Mouse (Mus musculus) embryo, embryonic 11.5 days (tissue): ENCODE results near the gene Slc6a16.
"Not testable (repeated sequence)": the region's sequence is repeated elsewhere in the genome, so short reads cannot be mapped to it uniquely, and the experiment has no call there.

Source experiments
- DNase-seq: peaks from one replicate; pipeline ENCODE4 v3.0.0-alpha.2; 2012; ENCODE audit warnings: low read depth, low spot score

The Slc6a16 gene

DNA sequence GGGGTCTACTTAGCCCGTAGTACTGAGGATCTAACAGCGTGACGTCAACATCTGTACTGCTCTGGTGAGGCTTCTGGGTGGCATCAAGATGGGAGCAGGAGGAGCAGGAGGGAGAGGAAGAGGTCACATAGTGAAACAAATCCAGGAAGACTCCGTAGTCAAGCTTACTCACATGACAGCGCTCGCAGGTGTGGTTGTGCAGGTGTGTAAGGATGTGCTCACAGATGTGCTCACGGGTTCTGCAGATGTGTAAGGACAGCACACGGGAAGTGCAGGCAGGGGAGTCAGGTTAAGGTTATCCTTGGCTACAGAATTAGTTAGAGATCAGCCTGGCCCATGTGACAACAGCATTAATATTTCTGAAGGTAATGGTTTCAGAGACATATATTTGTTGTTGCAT, 12.9 kb downstream of the Slc6a16 start:
- DNase-seq, result no peak

DNA sequence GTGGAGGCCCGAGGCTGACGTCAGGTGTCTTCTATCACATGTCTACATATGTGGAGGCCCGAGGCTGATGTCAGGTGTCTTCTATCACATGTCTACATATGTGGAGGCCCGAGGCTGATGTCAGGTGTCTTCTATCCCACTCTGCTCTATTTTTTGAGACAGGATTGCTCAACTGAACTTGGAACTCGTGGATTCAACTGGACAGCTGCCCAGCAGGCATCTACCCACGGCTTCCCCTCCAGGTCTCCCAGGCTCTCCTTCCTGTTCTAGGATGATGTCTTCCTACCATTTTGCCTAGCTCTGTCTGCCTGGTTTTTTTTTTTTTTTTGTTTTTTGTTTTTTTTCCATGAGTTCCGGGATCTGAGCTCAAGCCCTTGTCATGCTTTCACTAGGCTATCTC, 14.9 kb downstream of the Slc6a16 start:
- DNase-seq, result not testable (repeated sequence)

DNA sequence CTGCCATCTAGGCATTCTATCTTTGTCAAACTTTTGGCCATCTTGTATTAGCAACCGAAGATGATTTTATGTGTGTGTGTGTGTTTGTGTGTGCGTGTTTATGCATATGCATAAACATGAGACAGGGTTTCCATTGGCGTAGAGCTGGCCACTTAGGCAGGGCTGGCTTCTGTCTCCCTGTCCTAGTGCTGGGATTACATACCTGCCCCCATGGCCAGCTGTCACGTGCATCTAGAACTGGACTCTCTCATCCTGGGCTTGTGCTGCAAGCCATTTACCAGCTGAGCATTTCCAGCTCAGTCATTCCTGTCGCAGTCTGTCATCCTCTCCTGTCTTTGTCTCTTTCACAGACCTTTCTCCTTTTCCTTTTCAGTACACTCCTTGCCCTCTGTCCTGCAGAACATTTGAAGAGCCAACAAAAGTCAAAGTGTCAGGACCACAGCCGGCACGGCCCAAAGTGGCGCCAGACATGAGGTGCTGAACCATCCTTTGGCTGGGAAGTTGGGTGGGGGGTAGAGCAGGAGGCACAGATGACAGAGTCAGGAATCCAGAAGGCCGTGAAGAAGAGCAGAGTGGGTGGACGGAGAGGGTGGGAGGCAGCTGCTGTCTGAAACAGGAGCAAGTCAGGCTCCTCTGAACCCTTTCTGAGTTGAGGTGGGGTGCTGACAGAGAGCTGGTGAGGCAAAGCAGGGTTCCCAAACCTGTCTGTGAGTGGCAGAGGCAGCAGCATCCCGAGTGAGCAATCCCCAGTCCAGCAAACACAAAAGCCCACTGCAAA, 16.4 kb downstream of the Slc6a16 start:
- no peak for DNase-seq

DNA sequence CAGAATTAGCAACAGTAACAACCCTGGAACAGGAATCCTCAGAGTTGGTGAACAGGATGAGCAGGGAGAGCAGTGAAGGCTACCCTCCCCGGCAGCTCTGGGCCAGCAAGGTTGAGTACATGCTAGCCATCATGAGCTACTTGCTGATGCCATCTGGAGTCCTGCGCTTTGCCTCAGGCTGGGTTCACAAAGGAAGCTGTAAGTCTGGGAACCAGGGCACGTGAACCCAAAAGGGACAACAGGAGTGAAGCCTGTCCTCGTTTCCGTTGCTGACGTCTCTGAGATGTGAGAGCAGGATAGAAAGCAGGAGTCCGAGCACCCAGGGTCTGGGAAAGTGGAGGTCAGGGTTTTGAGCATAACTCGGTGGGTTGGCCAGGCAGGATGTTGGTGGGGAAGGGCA, 18.4 kb downstream of the Slc6a16 start:
- no peak for DNase-seq

DNA sequence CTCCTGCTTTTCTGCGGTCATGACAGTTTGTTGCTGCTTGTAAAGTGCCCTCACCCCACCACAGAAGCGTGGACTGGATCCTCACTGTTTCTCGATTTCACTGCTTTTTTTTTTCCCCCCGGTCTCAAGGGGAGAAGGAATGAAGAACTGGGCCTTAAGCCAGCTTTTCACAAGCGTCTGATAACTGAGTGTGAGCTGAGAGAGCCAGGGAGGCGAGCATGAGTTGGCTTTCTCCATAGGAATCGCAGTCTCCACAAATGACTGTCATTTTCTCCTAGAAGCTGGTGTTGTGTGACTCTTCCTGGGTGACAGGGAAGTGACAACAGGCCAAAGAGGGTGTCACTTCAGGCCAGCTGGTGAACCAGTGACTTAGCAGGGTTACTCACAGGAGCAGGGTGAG, 21.4 kb downstream of the Slc6a16 start:
- no peak for DNase-seq

DNA sequence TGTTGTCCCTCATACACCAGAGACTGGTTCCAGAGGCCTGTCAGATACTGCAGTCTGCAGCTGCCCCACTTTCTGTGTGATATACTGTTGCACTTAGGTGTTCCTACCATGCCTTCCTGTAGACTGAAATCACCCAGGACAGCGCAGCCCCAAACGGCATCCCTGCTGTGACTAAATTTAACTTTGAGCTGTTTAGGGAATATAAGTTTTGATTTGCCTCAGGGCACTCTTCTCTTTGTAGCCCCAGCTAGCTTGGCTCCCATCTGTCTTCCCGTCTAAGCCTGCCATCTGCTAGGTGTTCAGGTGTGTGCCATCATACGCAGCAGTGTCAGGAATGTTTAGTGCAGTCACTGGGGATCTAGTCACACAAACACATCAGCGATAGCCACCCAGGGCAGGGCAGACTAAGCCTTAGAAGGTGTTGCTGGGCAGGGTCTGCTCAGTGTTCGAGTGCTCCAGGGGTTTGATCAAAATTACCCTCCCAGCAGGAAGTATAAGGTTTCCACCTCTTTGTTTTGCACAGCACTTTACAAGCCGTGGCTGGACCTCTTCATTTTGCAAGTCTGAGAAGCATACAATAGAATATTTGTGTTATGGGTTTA, 22.2 kb downstream of the Slc6a16 start:
- no peak for DNase-seq

DNA sequence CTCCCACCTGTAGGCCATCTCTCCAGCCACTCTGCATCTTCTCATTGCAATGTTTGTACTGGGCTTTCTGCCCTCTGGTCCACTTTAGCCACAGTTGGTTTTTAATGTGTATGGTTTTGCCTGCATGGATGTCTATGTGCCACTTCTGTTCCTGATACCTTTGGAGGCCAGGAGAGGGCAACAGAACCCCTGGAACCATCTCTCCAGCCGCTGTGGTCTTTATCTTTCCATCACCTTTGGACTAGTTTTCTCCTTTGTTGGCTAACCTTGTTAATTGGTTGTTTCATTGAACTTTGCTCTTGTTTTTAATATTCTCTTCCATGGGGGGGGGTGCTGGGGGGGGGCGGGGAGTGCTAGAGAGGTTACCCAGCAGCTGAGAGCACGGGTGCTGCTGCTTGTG, 23.5 kb downstream of the Slc6a16 start:
- no peak for DNase-seq

DNA sequence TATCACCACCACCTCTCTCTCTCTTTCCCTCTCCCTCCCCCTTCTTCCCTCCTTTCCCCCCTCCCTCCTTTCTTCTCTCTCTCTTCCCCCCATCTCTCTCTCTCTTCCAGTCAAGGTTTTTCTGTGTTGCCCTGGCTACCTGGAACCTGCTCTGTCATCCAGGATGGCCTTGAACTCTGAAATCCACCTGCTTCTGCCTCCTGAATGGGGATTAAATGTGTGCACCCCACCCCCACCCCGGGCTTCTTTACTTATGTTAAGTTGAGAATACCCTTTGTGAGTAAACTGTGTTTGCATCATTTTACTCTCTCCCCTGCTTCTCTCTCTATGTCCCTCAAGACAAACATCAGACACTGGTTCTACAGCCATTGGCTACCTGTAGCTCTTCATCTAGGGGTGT, 24.6 kb downstream of the Slc6a16 start:
- DNase-seq, result no peak

DNA sequence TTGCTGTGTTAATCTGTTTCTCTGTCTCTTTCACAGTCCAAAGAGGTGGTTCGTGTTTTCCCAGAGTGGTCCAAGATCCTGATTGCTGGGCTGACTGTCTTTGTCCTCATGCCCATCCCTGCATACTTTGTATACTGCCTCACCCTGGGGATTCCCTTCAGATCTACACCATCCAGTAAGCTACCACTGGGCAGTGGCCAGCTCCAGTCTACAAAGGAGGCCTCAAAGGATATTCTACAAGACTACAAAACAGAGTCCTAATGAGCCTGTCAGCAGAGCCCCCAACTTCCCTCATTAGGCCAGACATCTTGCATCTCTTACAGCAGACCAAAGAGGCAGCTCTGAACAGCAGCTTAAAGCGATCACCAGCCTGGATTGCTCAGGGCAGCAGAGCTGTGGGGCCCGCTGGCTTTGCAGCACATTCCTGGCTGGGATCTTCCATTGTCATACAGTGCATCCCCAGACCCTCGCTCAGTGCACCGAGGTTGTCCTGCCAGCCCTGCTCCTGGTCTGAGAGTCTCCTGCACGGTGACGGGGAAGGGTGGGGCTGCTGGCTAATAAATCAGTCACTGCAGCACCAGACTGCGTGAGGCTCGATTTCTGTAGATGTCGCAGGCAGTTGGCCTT, 32.0 kb downstream of the Slc6a16 start:
- DNase-seq, result no peak

DNA sequence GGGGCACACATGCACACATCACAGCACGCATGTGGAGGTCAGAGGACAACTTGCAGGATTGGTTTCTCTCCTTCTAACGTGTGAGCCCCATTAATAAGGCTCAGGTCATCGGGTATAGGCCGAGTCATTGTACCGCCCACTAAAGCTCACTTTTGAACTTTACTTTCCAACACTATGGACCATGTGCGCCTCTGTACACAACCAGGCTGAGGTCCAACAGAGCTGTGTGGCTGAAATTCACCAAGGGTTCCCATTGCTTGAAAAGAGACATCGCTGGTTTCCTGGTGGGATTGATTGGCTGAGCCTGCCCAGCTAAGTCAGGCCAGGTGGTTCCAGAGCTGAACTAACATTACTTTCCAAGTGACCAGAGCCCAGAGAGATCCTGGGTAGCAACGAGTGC, 32.8 kb downstream of the Slc6a16 start:
- no peak for DNase-seq

DNA sequence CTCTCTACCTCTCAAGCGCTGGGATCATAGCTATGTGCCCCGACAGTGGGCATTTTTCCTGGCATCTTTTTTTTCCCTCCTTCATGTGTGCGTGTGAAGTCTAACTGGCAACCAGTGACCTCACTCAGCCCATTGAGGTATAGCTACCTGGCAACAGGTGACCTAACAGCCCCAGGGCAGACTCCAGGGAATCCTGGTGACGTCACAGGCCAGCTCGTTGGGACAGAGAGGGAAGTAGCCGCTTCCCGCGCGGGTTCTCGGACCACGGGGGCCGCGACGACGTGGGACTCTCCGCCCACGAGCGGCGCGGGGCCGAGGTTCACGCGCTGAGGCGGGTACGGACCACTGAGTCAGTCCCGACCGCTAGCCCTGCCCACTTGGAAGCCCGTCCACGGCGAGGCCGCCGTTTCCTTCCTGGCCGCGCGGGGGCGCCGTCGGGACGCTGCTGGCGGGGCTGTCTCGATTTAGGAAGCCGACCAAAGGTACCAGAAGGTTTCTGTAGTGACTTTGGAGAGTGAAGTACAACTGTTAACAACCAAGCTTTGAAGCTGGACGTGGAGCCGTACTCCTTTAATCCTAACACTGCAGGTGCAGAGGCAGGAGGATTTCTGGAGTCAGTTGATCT, 36.4 kb downstream of the Slc6a16 start, which contains the start of gene Slc6a21:
Gene Slc6a21, plus strand, starts transcription at position 378 of the 625 bp plus-strand sequence.
- DNase-seq, result peak; percentile 37

DNA sequence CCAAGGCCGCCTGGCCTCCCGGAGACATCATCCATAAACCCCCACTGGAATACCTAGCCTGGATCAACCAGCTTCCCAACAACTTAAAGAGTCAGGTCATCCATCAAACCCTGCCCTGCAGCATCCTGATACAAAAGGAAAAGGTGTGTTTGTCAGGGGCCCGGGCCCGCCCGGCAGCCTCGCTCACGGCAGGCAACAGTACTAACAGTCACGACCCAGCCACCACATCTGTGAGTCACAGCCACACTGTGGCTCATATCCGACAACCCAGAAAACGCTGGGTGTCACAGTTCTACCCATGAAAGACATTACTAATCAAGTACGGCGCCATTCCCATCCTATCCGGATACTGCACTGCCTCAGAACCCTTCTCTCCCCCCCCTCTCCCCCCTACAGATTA, 45.6 kb downstream of the Slc6a16 start:
- DNase-seq, result no peak

DNA sequence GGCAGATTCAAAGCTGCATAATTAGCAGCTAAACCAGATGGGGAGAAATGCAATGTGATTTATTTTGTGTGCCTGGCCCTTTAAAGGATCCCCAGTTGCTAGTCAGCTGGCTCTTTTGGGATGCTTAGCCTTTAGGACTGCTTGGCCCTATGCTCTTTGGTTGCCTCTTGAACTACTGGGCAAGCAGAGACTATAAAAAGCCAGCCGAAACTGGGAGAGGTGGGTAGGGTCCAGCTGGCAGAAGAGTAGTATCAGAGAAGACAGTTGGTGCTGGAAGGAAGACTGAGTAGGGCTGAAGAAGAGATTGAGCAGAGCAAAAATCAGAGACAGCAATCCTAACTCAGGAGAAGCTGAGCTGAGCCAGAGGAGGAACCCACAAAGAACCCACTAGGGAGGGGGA, 55.7 kb downstream of the Slc6a16 start:
- no peak for DNase-seq

DNA sequence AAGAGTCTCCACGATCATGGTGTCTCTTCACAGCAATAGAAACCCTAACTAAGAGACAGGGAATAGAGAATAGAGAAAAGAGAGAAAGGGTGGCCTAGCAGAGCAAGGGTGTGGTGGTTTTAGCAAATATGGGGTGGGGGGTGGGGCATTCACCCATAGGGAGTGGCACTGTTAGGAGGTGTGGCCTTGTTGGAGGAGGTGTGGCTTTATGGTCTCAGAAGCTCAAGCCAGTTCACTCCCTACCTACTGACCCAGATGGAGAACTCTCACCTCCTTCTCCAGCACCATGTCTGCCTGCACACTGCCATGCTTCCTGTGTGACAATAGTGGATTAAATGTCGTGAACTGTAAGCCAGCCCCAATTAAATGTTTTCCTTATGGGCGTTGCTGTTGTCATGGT, 56.7 kb downstream of the Slc6a16 start:
- DNase-seq, result no peak

DNA sequence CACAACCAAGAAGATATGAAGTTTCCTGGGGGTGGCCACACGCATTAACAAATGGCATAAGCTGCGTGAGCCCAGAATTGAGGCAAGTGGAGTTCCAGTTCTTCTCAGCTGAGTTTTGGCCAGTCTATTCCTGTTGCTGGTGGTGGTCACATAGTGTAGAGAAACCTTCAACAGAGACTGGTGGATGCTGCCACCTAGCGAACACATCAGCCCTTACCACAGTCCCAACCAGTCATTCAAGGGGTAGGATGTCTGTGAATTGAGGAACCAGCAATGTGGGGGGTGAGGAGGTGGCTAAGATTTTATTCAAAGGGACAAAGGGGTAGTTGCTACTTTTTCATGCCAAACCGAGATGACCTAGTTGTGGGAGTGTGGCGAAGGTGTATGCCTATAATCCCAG, 58.9 kb downstream of the Slc6a16 start:
- peak; percentile 51 for DNase-seq

DNA sequence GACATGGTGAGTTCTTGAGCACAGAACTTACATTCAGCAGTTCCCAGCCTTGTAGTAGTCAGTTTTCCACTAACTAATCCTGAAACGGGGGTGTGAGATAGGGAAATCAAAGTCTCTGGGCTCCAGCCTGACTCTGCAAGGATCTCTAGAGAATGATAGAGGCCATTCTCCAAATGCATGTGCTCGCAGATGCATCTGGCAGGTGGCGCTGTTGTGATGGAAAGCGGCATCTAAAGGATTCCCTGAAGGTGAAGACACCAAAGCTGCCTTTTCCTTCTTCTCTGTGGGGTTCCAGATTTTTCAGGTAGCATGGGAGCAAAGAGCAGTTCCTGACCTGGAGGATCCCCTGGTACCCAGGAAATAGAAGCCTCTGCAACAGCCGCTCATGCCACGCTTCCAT, 59.4 kb downstream of the Slc6a16 start:
- DNase-seq, result peak; percentile 46

DNA sequence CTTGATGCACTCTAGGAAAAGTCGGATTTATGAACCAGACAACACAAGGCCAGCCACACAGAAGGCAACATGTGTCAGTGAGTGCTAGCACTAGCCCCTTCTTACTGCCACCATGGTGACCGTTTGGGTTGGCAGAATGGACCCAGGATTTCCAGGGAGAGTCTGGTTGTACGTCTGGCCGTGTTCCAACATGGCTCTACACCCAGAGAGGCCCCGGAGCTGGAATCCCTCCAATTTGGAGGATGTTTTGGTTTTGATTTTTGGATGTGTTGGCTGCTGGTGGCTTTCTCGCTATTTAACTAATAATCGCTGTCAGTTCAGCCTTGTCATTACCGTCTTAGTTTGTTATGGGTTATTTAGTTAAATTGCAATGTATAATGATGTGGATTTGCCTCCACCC, 61.7 kb downstream of the Slc6a16 start:
- no peak for DNase-seq

DNA sequence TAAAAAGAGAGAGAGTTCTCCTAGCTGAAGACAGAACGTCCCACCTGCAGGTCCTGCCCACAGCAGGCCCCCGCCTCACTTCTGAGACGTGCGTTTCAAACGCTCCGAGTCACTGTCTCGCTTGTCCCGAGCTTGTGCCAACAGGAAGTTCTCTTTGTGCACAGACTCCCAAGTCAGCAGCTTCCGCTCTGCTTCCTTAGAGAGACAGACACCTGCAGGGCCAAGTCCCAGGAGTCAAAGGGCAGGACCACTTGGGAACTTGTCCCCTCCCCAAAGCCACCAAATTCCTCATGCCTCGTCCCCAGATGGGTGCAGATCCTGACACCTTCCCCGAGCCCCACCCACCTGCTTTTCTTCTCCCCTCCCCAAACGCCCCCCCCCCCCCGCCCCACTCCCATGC, 64.0 kb downstream of the Slc6a16 start:
- no peak for DNase-seq

DNA sequence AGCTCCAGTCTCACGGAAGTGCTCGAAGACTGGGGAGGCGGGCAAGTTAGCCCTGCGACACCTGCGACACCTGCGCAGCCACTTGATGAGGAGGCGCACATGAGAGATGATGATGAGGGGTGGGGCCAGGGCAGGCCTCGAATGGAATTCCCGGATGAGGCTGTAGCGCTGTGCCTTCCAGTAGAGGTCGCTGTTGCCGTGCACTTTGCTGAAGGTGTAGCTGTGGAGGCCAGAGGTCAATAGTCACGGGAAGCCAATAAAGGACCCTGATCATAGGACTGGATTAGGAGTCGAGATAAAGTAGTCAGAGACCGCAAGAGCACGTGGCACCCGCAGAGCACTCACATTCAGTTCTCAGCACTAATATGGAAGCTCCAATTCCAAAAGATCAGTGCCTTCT, 64.4 kb downstream of the Slc6a16 start:
- peak; percentile 42 for DNase-seq

DNA sequence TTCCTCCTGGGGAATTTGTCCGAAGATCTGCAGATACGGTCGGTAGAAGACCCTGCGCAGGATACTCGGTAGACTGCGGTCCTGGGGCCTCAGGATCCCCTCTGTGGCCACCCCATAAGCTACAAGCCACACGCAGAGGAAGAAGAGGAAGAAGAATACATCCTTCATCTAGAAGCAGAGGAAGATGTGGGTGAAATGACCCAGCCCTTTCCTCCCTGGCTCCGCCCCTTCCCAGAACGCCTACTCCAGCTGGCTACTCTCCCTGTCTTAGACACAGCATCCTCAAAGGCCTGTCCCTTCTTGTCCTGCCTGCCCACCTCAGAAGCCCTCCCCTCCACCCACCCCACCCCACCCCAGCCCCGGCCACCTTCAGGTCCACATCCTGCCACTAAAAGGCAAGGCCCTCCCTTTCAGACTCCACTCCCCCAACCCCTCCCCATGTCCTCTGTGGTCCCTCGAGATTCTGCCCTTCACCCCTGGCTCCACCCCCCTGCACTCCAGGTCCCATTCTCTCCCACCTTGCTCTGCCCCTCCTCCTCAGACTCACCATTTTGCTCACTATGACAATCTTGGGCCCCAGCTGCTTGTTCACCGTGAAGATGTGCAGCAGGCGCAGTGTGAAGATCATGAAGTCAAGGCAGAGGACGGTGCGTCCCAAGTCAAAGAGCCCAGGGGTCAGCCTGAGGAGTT, 67.8 kb downstream of the Slc6a16 start:
- DNase-seq, result no peak

DNA sequence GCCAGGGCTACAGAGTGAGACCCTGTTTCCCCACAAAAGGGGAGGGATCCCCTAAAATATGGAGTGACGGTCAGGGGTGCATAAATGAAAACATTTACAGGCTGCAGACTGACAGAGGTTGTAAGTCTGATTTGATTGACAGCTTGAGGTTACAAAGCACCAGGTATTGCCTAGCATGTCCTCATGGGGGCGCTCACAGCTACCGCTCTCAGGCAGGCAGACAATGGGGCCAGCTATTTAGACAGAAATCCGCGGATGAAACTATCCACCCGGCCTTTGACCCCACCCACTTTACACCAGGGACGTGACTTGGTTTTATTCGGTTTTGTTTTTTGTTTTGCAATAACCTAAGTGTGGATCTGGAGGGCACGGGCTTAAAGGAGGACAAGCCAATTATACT, 68.6 kb downstream of the Slc6a16 start:
- peak; percentile 29 for DNase-seq

DNA sequence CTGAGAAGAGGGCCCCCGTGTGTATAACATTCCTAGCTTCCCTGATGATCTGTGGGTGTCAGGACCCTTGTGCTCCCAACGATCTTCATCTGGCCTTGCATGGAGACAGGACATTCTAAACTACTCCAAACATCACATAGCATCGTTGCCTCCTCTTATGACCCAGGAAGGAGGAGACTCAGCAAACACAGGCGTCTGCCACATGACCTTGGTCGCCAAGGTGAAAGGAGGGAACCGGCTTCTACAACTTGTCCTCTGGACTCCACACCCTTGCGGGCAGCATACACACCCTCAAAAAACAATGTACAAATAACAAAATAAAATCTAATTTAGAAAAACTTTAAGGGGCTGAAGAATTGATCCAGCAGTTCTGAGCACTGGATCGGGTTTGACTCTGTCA, 71.1 kb downstream of the Slc6a16 start:
- no peak for DNase-seq
